Mouse (Mus musculus): Measurements from ENCODE around the gene Sdf4.

DNA sequence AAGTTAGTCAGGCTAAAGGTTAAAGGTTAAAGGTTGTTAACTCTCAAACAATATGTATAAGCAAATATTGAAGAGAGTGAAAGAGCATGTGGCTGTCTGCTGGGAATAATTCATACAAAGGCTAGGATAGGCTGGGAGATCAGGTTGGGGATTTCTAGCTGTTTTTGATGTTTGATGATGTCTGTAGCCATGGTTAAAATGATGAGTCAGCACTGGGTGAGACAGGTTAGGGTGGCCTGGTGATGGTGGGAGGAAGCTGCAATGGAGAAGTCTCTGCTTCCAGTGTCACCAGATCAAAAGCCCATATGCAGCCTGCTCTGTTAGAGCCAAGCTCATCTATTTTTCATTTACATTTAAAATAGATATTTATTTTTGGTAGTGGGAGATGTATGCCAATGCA lies 45.6 kb upstream of the Sdf4 start:
- TF ChIP-seq CTCF (conservative IDR thresholded peaks at IDR 0.05; ENCODE audit: low read length): no peak
- TF ChIP-seq NANOG (IDR thresholded peaks at IDR 0.05; ENCODE audit: borderline replicate concordance, low read length): no peak

Data from E14TG2a.4 (cell line).